Mouse (Mus musculus): Measurements from ENCODE around the gene Fcgr4.
"Not testable (repeated sequence)": the region's sequence is repeated elsewhere in the genome, so short reads cannot be mapped to it uniquely, and the experiment has no call there.

The Fcgr4 gene

GRCm38 (mm10) chr1:171057253-171057652, 38.5 kb downstream of the Fcgr4 start:
- no peak for DNase-seq (ENCODE audit: low spot score)

- no peak for DNase-seq (ENCODE audit: low spot score)
Observed at GRCm38 (mm10) chr1:171059203-171059602, 40.5 kb downstream of the Fcgr4 start.

- no peak for DNase-seq (ENCODE audit: low spot score)
Observed at GRCm38 (mm10) chr1:171060392-171060791, 41.7 kb downstream of the Fcgr4 start.

GRCm38 (mm10) chr1:171061566-171061965, 42.8 kb downstream of the Fcgr4 start:
- no peak for DNase-seq (ENCODE audit: low spot score)

GRCm38 (mm10) chr1:171063569-171064490, 45.1 kb downstream of the Fcgr4 start:
- DNase-seq (ENCODE audit: low spot score), result peak; percentile 49

- DNase-seq (ENCODE audit: low spot score), result peak; percentile 86
Observed at GRCm38 (mm10) chr1:171064491-171065242, 45.9 kb downstream of the Fcgr4 start, which contains the start of gene Fcgr3. Gene Fcgr3 (minus strand): TSS chr1:171064935.

- peak; percentile 43 for DNase-seq (ENCODE audit: low spot score)
Observed at GRCm38 (mm10) chr1:171065243-171065587, 46.5 kb downstream of the Fcgr4 start.

- DNase-seq (ENCODE audit: low spot score), result peak; percentile 54
Observed at GRCm38 (mm10) chr1:171065768-171066167, 47.0 kb downstream of the Fcgr4 start.

- DNase-seq (ENCODE audit: low spot score), result not testable (repeated sequence)
Observed at GRCm38 (mm10) chr1:171066583-171066982, 47.9 kb downstream of the Fcgr4 start.

- DNase-seq (ENCODE audit: low spot score), result not testable (repeated sequence)
Observed at GRCm38 (mm10) chr1:171067928-171068327, 49.2 kb downstream of the Fcgr4 start.

GRCm38 (mm10) chr1:171069508-171069907, 50.8 kb downstream of the Fcgr4 start:
- DNase-seq (ENCODE audit: low spot score), result peak; percentile 28

GRCm38 (mm10) chr1:171070879-171071278, 52.2 kb downstream of the Fcgr4 start:
- DNase-seq (ENCODE audit: low spot score), result not testable (repeated sequence)

GRCm38 (mm10) chr1:171071726-171072125, 53.0 kb downstream of the Fcgr4 start:
- DNase-seq (ENCODE audit: low spot score), result not testable (repeated sequence)

- not testable (repeated sequence) for DNase-seq (ENCODE audit: low spot score)
Observed at GRCm38 (mm10) chr1:171072217-171072616, 53.5 kb downstream of the Fcgr4 start.

- peak; percentile 23 for DNase-seq (ENCODE audit: low spot score)
Observed at GRCm38 (mm10) chr1:171074283-171074682, 55.6 kb downstream of the Fcgr4 start.

GRCm38 (mm10) chr1:171076176-171076575, 57.5 kb downstream of the Fcgr4 start:
- DNase-seq (ENCODE audit: low spot score), result not testable (repeated sequence)

- DNase-seq (ENCODE audit: low spot score), result not testable (repeated sequence)
Observed at GRCm38 (mm10) chr1:171077192-171077591, 58.5 kb downstream of the Fcgr4 start.

GRCm38 (mm10) chr1:171077955-171078354, 59.2 kb downstream of the Fcgr4 start:
- DNase-seq (ENCODE audit: low spot score), result peak; percentile 40

- DNase-seq (ENCODE audit: low spot score), result not testable (repeated sequence)
Observed at GRCm38 (mm10) chr1:171078419-171078818, 59.7 kb downstream of the Fcgr4 start.

- not testable (repeated sequence) for DNase-seq (ENCODE audit: low spot score)
Observed at GRCm38 (mm10) chr1:171079345-171079744, 60.6 kb downstream of the Fcgr4 start.

All from urinary bladder, postnatal 25 days (tissue).